Mouse (Mus musculus) cerebellum, adult 8-10 months (tissue): ENCODE data around the gene Ercc6l.
"Not testable (repeated sequence)": the region's sequence is repeated elsewhere in the genome, so short reads cannot be mapped to it uniquely, and the experiment has no call there.

Source experiments
- DNase-seq: peaks from one replicate; pipeline ENCODE4 v3.0.0; 2022

Ercc6l gene

GRCm38 (mm10) chrX:102103830-102104229 is 53.1 kb downstream of the Ercc6l start:
- not testable (repeated sequence) for DNase-seq

DNA sequence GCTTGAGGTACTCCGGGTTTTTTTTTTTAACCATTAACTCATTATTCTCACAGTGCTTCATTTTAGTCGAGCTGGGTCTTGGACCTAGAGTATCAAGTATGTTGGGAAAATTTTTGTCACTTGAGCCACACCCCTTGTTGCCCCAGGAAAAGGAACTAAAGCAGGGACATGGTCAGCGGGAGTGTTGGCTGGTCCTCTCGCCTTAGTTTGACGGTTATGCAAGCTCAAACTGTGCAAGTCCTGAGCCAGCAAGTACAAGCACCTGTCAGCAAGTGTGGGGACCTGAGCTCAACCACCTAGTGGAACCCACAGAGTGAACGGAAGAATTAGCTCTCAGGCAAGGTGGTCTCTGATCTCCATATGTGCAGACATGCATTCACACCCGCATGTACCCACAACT is 55.0 kb downstream of the Ercc6l start:
- no peak for DNase-seq

- no peak for DNase-seq
Measured at GRCm38 (mm10) chrX:102094381-102094904, 62.4 kb downstream of the Ercc6l start.
